Mouse (Mus musculus): ENCODE data around the gene Gm17324. TPM values are rescaled to one million over a fixed set of nuclear protein-coding genes. Genes with fewer than 3 reads are reported as not detected.

The Gm17324 gene
- total RNA-seq, 1 experiment from 2014 or later = 1.5 TPM

DNA sequence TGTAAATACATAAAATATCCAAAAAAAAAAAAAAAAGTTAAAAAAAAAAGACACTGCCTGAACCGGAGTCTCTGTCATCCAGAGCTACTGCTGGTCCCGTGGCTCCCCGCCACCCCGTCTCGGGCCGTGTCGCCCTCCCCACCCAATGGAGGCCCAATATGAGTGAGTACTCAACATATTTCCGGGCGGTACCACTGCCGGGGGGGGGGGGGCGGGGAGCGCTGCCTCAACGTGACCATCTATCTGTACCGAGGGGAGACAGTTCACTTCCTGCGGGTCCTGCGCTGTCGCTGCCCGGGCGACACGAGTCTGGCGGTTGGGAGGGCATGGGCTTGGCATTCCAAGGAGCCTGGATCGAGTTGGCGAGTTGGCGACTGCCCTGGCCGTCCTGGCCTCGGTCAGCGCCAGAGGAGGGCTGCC, 21.2 kb downstream of the Gm17324 start:
- ATAC-seq (replicated peaks in 1 of 2; ENCODE audit: insufficient read depth in 1 of 2, low FRiP score in 2 of 2, low TSS enrichment in 1 of 2, low read depth in 1 of 2, poor library complexity in 2 of 2, severe bottlenecking in 2 of 2) = peak in 1 of 2 experiments; percentile 37; a peak in 1 of 4 replicates

DNA sequence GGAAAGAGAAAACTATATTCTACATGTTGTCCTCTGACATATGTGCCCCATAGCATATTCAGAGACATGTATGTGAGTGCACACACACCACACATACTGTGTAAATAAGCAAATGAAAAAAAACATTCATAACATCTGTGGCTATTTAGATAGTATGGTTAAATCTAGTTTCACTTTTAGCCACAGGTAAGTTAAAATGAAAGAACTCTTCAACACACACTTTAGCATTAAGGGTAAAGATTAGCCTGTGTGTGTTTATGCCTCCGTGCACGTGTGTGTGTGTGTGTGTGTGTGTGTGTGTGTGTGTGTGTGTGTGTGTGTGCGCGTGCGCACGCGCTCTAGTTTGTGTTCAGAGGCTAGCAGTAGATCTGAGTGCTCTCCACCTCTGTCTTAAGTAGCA, 47.0 kb downstream of the Gm17324 start:
- ATAC-seq (replicated peaks in 1 of 2; ENCODE audit: insufficient read depth in 1 of 2, low FRiP score in 2 of 2, low TSS enrichment in 1 of 2, low read depth in 1 of 2, poor library complexity in 2 of 2, severe bottlenecking in 2 of 2) = no peak

DNA sequence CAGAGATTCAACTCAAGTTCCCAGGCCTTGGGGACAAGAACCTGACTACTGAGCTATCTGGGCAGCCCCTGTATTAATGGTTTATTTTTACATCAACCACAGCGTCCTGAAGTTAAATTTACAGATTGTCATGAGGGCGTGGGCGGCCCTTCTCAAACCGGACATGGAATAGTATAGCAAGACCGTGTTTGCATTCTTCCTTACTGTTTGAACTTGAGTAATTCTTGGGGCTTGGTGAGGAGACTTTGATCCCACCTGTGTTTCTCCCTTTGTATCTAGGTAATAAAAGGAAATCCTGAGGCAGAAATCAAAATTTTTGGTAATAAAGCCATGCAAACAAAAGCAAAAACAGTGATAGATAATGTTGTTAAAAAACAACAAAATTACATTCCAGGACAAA, 48.0 kb downstream of the Gm17324 start:
- ATAC-seq (replicated peaks in 1 of 2; ENCODE audit: insufficient read depth in 1 of 2, low FRiP score in 2 of 2, low TSS enrichment in 1 of 2, low read depth in 1 of 2, poor library complexity in 2 of 2, severe bottlenecking in 2 of 2) = no peak

Other genes with a start within 250 kb of the Gm17324 start
- not detected in 2 replicates for gene Gsta1, start 218.1 kb downstream of the Gm17324 start, total RNA-seq (2017)
- not detected in 2 replicates for gene Gm3776, start 191.7 kb downstream of the Gm17324 start, total RNA-seq (2017)
- gene Gm10639, start 158.9 kb downstream of the Gm17324 start, total RNA-seq (2017) = not detected in 2 replicates
- not detected in 2 replicates for gene Omt2a, start 134.0 kb downstream of the Gm17324 start, total RNA-seq (2017)
- gene Omt2b, start 121.2 kb downstream of the Gm17324 start, total RNA-seq (2017) = not detected in 2 replicates
- not detected in 2 replicates for gene Gsta2, start 93.0 kb downstream of the Gm17324 start, total RNA-seq (2017)
- not detected in 2 replicates for gene Dppa5a, start 80.6 kb downstream of the Gm17324 start, total RNA-seq (2017)
- gene Ooep, start 70.1 kb downstream of the Gm17324 start, total RNA-seq (2017) = not detected in 2 replicates
- 0.94 and 1.4 TPM in 2 replicates for gene Ddx43, start 53.0 kb downstream of the Gm17324 start, total RNA-seq (2017)
- 18.0 and 20.8 TPM in 2 replicates for gene Cgas, start 5.5 kb downstream of the Gm17324 start, total RNA-seq (2017)
- gene Mto1, start 578 bp downstream of the Gm17324 start, total RNA-seq (2017) = 25.9 and 47.7 TPM in 2 replicates
- gene Eef1a1, start 40.4 kb upstream of the Gm17324 start, total RNA-seq (2017) = 13,616 and 15,037 TPM in 2 replicates
- gene Slc17a5, start 139.3 kb upstream of the Gm17324 start, total RNA-seq (2017) = 7.0 and 11.1 TPM in 2 replicates
- gene Cd109, start 166.8 kb upstream of the Gm17324 start, total RNA-seq (2017) = not detected in 2 replicates